Mouse (Mus musculus) spleen, postnatal 10 days (tissue): ENCODE results near the gene Bsdc1.
"Not testable (repeated sequence)": the region's sequence is repeated elsewhere in the genome, so short reads cannot be mapped to it uniquely, and the experiment has no call there.

Experiments
- DNase-seq, 2 experiments: peaks; one replicate each; pipeline ENCODE4 v3.0.0; 2021 to 2022; ENCODE audit warnings: low spot score in 2 of 2

Gene Bsdc1

DNA sequence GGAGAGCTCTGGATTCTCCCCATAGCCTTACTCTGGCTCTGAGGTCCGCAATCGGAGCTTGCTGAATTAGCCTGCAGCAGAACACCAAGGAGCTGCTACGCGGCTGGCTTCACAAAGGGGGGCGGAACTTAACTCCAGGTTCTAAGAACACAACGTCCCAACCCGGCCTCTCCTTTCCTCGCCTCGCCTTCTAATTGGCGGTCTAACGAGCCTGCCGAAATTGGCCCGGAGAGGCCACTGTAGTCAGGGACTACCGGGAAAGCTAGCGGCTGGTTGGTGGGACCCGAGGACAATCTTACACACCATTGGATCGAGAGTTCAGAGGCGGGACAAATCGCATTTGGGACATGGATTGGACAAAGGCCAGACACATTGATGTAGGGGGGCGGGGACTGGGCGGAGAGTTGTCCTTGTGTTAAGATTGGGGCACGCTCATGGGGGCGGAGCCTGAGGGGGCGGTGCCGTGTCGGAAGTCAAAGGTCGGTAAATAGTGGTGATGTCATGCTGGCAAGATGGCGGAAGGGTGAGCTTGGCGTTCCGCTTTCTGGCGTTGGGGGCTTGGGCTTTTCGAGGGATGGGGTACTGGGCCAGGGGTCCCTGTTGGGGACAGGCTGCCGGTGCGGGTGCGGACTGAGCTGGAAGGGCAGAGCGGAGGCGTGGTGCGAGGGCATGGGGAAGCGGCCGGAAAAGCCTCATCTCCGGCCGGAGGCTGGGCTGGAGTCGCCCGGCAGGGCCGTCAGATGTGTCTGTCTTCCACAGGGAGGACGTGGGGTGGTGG is at the start of gene Bsdc1:
Gene Bsdc1, plus strand, starts transcription at position 399 of the 778 bp plus-strand sequence.
- DNase-seq, result peak; percentile 99 to 100

DNA sequence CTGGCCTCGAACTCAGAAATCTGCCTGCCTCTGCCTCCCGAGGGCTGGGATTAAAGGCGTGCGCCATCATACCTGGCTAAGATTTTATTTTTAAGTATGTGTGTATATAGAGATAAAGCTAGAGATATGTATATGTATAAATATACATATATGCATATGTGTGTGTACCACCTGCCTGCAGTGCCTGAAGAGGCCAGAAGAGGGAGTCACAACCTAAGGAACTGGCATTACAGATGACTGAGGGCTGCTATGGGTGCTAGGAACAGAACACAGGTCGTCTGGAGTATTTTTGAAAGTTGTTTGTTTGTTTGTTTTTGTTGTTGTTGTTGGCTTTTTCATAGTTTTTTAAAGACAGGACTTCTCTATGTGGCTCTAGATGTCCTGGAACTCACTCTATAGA is 45.5 kb upstream of the Bsdc1 start:
- no peak for DNase-seq

DNA sequence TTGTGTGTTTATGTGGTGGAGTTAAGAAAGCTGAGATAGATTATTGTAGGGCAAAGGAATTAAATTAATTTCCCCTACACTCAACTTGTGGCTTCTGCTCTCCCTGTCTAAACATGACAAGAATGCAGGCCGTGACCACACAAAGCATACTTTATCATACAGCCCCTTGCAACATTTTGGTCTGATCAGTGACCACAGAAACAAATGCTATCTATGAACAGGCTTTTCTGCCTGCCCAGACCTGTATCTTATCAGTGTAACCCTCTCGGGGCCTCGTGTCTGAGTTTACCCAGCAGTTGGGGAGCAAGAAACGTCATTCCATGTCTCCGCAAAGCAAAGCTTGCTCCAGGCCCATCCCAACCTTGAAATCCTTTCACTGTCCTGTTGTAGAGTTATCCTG is 44.9 kb upstream of the Bsdc1 start:
- no peak for DNase-seq

DNA sequence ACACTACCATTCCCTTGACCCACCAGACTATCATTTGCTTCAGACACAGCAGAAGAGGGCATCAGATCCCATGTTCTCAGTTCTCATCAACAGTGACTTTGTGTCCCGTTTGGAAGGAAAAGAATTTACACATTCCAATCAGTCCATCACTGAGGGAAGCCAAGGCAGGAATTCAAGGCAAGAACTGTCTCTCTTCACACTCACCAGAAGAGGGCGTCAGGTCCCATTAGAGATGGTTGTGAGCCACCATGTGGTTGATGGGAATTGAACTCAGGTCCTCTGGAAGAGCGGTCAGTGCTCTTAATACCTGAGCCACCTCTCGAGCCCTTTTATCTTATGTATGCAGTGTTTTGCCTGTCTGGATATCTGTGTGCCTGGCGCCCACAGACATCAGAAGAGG is 43.1 kb upstream of the Bsdc1 start:
- DNase-seq, result no peak

DNA sequence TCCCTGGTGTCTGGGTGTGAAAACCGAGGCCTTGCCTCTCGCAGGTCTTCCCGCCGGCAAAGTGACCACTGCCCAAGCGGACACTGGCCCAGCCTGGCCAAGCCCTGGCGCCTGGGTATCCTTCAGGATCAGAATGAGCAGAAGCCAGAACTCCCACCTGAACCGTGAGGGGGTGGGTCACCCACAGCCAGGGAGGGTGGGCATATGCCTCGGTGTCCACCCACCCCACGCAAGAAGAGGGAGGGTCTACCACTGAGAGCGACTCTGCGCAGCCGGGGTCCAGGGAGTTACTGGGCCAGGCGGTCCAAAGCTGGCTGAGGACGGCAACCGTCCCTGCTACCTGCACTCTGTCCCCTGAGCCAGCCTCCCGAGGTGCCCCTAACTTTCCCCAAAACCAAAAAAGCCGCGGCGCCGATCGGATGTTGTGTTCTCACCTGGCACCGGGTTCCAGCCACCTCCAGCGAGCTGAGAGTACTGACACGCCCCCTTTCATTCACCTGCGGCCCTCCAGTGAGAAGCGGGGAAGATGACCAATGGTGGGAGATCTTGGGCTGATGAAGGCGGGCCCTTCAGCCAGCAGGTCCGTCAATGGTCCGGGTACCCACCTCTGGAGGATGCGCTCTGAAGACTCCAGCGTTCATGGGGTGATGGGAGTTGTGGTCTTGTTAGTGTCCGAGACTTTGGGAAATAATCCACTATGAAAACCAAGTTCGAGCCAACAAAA is 20.9 kb upstream of the Bsdc1 start, which contains the start of gene Zbtb8b:
Gene Zbtb8b, minus strand, starts transcription at position 514 of the 724 bp plus-strand sequence.
- DNase-seq, result no peak

DNA sequence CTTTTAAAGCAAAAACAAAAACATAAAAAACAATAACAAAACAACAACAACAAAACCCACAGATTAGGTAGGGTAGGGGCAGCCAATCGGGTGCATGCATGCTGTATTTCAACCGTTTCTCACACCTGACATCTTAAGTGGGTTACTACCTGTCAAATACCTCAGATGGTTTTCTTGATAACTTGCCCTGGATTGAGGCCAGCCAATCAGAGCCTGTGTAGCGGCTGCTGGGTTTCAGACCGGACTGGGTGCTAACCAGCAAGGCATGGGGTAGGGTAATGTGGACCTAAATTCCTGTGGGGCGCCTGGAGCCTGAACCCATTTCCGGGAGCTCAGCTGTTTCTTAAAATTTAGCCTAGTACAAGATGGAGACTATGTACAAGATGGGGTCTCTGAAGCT is 20.2 kb upstream of the Bsdc1 start:
- no peak for DNase-seq

DNA sequence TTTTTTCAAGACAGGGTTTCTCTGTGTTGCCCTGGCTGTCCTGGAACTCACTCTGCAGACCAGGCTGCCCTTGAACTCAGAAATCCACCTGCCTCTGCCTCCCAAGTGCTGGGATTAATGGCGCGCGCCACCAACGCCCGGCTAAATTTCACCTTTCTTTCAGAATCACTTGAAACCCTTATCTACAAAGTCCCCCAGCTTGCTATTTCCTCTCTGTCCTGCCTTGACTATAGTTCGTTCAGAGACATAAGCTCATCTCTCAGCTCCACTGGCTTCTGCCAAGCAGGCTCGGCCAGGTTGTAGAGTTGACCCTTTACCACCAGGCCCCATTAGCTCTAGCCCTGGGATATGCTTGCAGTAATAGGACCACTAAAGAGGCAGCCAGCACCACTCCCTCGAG is 14.0 kb upstream of the Bsdc1 start:
- no peak for DNase-seq

DNA sequence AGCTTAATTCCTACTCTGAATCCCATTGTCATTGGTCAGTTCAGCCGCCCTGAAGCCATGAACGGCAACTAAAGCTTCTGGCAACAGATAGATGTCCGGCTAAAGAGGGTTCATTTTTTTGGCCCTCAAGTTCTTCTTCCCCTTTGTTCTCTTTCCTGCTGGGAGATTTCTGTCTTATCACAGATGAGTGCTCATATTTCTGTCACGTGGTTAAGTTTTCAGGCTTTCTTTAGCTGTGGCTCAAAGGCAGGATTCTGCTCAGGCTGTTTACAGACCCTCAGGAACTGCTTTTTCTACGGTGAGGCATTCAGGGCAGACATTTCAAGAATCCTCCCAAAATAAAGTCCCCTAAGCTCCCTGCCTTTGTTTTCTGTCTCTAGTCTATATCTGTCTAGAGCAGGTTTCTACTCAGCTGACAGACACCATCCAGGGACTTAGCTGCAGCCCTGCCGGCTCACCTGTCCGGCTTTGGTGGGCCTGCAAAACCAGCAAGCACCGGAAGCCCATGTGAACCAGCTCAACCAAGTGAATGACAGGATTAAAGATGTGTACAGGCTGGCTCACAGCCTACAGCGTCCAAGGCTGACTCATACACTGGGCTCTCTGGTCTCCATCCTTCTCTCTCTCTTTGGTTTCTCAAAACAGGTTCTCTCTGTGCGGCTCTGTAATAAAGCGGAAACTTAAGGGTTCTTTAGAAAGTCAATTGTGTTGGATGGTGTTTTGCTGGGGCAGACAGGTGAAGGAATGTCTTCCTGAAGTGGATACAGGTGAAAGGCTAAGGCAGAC is 13.4 kb upstream of the Bsdc1 start:
- DNase-seq, result no peak

DNA sequence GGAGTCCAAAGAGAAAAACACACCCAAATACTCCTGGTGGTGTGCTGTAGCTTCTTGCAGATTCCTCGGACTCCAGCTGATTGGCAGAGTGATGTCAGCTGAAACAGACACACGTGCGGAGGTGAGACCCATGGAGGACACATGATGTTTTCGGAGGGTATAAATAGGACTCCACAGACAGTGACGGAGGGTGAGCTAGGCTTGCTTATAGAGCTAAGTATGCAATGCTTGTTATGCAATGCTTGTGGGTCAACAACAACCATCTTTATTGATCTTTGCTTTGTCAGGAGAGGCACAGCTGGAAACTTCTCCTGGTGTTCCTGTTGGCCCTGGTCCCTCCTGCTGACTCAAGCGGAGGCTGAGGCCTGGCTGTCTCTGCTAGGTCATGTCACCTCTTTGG is 12.7 kb upstream of the Bsdc1 start:
- DNase-seq, result no peak

DNA sequence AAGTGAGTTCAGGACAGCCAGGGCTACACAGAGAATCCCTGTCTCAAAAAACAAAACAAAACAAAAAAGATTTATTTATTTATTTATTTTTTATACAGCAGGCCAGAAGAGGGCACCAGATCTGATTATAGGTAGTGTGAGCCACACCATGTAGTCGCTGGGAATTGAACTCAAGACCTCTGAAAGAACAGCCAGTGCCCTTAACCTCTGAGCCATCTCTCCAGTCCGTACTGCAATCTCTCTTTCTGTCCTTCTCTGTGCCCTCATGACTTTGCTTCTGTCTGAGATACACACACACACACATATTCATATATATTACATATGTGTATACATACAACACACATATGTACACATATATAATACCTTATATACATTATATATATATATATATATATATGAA is 10.5 kb upstream of the Bsdc1 start:
- DNase-seq, result no peak

DNA sequence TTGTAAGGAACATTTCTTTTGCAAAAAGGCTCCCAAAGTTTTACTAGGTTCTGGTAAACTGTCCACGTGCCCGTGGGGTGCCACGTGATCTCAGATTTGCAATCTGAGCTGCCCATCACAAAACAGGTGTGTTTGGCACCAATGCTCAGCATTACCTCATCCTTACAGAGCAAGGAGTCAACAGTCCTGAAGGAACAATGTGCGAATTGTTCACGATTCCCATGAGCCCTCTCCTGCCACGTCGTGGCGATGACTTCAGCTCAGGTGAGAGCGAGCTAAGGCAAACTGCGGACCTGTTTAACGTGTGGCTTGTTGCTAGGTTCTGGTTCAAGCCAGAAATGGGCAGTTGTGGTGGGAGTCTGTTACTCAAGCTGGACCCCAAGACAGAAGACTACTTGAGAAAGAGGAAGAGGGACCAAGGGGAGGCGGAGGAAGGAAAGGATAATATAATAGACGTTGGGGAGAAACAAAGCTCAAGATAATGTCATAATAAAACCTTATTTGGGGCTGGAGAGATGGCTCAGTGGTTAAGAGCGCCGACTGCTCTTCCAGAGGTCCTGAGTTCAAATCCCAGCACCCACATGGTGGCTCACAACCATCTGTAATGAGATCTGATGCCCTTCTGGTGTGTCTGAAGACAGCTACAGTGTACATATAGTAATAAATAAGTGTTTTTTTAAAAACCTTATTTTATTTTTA is 9.8 kb upstream of the Bsdc1 start:
- DNase-seq, result no peak

DNA sequence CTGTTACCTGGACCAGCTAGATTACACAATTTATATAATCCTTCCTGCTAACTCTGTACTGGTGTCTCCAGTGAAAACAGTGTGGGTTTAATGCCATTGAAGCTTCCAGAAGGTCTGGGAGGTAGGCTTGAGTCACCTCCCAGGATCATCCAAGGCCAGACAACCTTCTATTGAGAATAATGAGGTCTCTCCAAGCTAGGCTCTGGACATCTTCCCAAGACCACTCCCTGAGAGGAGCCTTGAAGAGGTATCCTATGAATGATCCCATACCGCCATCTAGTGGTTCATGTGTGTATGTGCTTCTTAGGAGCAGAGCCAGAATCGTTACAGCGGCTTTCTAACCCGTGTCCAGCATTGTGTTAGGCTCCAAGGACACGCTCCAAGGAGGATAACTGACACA is 6.1 kb upstream of the Bsdc1 start:
- DNase-seq, result peak; percentile 52 to 58

DNA sequence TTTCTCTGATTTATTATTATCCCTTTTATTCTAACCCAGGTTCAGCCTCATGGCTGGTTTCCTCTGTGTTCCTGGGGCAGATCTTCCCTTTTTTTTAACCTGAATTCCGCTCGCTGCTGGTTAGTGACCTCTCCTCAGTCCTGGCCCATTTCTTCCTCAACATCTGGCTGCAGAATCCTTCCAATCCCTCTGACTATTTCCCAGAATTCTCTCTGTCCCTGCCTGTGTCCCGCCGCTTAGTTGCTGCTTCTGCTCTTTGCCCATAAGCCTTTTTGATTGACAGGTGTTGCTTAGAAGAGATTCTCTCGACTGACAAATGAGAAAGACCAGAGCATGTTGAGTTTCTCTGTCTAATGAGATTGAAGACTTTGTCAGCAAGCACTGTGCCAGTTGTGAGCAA is 5.3 kb upstream of the Bsdc1 start:
- no peak for DNase-seq

DNA sequence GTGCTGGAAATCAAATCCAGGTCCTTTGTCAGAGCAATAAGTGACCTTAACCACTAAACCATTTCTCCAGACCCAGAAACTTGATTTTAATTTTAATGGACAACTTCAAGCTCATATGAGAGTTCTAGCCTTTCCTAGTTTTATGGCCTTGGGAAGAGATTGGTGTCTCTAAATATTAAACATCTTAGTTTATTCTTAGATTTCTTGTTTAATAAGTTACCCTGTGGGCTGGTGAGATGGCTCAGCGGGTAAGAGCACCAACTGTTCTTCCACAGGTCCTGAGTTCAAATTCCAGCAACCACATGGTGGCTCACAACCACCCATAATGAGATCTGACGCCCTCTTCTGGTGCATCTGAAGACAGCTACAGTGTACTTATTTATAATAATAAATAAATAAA is 4.1 kb upstream of the Bsdc1 start:
- not testable (repeated sequence) for DNase-seq

DNA sequence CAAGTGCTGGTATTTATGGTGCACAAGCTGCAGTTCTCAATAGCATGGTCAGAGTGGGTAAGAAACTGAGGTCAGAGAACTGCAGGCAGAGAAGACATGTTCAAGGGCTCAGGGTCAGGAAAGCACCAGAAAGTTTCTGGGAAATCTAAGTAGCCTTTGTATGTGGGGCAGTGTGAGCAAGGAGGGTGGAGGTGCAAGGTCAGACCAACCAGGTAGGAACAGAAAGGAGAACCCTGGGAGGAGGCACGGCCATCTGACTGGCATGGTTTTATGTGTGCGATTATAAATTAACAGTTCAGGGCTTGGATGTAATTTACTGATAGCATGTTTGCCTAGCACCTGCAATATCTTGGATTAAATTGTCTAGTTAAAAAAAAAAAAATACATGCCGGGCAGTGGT is 1.7 kb upstream of the Bsdc1 start:
- no peak for DNase-seq

DNA sequence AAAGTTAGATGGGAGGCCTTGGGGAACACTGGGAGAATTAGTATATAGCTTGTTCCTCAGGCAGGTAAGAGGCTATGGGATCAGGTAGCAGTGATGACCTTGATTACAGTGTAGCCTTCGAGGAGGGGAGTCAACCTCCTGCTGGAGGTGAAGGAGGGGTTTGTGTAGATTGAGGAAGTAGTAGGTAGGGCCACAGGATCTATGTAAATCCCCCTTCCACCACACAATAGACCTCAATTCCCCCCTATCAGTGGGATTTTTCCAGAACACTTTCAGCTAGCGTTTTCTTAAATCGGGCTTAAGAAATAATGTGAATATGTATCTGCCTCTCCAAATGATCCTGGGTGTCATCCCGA is 576 bp upstream of the Bsdc1 start:
- no peak for DNase-seq

DNA sequence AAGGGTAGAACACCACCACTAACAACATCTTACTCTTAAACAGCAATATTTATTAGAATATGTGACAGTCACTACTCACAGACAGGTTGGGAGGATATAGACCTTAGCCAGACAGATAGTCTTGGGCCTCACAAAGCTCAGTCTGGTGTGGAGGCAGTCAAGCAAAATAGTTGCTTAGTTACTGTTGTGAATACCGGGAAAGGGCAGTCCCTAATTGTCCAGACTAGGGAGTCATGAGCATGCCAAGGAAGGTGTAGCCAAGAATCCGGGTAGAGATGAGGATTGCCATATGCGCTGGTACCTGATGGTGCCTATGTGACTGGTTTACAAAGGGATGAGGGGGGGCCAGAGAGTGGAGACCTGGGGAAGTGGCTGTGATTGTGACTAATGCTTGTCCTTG is 737 bp downstream of the Bsdc1 start:
- DNase-seq, result peak in 1 of 2 experiments; percentile 45

DNA sequence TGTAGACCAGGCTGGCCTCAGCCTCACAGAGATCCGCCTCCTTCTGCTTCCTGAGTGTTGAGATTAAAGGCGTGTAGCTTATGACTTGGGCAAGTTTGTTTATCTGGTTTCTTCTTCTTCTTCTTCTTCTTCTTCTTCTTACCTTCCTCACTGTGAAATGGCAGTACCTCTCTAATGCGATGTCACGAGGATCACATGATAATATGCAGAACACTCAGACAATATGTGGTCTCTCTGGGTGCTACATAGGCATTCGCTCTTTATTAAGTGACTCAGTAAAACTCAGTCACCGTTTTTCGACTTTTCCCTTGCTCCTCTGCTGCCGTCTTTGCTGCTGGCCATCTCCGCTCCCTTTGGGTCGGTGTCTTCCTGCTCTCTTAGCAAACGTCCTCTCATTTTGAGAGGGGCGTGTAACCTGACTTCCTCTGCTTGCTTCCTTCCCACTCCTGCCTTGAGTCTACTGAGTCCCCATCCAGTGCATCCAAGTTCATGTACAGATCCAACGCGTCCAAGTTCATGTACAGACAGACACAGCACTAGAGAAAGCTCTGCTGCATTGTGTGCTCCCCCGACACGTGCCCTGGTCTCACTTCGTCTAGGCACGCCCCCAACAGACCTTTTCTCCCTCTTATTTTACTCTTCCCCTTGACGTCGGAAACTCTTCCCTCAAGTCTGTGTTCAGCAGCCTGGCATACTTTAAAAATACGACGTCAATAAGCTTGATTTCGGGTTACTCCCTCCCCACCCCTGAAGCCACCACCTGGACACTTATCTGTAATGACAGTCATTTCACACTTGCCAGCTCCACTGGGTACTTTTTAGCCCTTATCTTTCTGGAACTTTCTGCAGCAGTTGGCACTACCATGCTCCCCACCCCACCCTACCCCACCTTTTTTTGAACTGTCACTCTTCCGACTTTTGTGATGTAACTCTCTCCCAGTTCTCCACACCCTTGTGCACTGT is 2.0 kb downstream of the Bsdc1 start:
- peak; percentile 40 to 70 for DNase-seq

DNA sequence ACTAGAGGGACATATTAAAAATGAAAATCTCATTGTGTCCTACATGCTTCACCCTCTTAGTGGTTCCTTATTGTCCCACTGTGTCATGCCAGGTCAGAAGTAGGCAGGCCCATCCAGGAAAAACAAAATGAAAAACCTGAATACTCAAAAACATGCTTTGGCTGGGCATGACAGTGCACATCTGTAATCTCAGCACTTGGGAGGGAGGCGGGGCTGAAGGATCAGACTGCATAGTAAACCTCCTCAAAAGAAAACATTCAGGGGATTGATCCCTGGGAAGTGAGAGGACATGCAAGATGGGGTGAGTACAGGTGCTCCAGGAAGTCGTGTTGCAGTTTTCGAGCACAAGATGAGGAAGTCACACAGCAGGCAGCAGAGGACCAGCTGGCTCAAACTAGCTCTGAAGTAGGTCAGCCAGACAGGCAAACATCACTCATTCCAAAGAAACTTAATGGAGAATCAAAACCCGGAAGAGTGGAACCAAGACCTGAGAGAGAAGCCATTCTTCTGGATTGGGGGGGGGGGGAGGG is 3.0 kb downstream of the Bsdc1 start:
- peak in 1 of 2 experiments; percentile 67 for DNase-seq

DNA sequence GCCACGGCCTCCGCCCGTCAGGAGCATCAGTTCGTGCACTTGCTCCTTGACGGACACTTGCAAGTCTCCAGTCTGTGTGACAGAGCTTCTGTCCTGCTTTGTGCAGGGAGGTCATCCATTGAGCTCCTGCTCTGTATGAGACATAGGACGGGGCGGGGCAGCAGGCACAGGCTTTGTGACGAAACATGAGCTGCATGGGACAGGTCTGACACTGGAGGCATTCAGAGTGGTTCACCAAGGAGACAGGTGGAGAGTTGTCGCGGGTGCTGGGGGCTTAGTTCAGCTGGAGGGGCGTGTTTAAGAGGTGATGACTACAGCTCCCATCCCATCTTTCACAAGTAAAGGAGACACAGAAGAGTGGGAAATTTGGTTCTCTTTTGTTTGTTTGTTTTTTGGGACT is 14.7 kb downstream of the Bsdc1 start:
- DNase-seq, result no peak

DNA sequence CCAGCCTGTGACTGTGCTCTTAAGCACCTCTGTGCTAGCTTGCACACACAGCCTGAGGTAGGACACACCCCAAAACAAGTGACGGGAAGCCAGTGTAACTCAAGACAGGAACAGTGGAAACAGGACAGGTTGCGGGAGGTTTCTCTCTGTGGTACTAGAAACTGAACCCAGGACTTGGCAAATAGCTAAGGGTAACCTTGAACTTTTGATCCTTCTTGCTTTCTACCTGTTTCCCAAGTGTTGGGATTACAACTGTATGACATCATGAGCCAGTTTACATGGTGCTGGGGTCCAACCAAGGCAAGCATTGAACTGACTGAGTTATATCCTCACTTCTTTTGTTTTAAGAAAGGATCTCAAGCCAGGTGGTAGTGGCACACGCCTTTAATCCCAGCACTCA is 18.5 kb downstream of the Bsdc1 start:
- no peak for DNase-seq
